Mouse (Mus musculus): ENCODE results near the gene Fem1a.
A peak's percentile ranks its signal among the peaks of the same experiment; 100 is the strongest.
"Not testable (repeated sequence)": the region's sequence is repeated elsewhere in the genome, so short reads cannot be mapped to it uniquely, and the experiment has no call there.

The Fem1a gene

DNA sequence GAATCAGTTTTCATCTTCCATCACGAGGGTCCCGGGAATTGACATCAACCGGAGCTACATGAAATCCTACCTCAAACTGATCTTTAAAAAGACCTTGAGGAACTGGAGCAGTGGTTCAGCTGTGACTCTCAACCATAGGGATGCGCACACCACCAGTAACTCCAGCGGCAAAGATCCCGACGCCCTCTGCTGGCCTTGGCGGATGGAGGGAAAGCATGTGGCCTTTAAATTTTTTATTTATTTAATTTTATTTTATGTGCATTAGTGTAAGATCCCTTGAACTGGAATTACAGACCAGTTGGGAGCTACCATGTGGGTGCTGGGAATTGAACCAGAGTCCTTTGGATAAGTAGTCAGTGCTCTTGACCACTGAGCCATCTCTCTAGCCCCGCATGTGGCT is 1.2 kb upstream of the Fem1a start:
- DNase-seq (ENCODE audit: low read depth, low spot score) = no peak

DNA sequence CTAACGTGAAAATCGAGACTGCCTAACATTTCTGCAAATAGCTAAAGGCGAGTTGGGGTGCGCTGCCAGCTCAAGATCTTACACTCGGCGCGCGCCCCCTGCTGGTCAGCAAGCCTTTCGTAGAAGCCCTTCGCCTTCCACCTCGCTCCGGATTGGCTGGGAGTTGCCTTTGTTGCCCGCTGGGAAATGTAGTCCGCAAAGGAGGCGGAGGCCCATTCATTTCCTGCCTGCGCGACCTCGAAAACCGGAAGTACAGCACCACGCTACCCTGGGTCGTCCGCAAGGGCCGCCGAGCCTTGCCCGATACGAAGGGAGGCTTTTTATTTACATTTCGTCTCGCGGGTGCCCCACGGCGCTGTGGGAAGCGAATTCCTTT is 759 bp upstream of the Fem1a start:
- peak; percentile 99 for DNase-seq (ENCODE audit: low read depth, low spot score)

DNA sequence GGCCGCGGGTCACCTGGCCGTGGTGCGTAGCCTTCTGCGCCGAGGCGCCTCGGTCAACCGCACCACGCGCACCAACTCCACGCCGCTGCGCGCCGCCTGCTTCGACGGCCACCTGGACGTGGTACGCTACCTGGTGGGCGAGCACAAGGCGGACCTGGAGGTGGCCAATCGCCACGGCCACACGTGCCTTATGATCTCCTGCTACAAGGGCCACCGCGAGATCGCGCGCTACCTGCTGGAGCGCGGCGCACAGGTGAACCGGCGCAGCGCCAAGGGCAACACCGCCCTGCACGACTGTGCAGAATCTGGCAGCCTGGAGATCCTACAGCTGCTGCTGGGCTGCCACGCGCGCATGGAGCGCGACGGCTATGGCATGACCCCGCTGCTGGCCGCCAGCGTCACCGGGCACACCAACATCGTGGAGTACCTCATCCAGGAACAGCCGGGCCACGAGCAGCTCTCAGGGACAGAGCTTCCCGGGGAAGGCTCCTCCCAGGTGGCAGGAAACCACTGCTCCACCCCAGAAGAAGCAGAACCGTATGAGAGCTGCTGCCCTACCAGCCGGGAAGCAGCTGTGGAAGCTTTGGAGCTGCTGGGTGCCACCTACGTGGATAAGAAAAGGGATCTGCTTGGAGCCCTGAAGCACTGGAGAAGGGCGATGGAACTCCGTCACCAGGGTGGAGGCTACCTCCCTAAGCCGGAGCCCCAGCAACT is 728 bp downstream of the Fem1a start:
- peak; percentile 52 for DNase-seq (ENCODE audit: low read depth, low spot score)

DNA sequence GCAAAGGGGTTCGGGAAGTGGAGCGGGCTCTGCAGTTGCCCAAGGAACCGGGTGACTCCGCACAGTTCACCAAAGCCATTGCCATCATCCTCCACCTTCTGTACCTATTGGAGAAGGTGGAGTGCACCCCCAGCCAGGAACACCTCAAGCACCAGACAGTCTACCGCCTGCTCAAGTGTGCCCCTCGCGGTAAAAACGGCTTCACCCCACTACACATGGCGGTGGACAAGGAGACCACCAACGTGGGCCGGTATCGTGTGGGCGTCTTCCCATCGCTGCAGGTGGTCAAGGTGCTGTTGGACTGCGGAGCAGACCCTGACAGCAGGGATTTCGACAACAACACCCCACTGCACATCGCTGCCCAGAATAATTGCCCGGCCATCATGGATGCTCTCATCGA is 1.7 kb downstream of the Fem1a start:
- DNase-seq (ENCODE audit: low read depth, low spot score) = not testable (repeated sequence)

DNA sequence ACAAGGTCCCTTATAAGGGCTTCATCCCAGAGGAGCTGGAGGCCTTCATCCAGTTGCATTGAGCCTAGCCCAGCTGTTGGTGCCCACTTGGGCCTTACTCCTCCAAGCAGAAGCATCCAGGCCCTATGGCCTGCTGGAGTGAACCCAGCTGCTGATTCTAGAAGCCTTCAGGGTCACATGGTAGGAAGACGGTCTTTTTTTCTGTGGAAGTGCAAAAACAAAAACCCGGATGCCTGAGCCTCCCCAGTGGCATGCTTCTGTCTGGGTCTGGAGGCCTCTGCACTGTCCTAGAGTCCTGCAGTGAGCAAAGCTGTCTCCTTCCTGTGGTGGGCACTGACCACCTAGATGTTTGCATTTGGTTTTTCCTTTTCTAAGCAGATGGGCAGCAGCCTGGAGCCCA is 2.2 kb downstream of the Fem1a start:
- not testable (repeated sequence) for DNase-seq (ENCODE audit: low read depth, low spot score)

DNA sequence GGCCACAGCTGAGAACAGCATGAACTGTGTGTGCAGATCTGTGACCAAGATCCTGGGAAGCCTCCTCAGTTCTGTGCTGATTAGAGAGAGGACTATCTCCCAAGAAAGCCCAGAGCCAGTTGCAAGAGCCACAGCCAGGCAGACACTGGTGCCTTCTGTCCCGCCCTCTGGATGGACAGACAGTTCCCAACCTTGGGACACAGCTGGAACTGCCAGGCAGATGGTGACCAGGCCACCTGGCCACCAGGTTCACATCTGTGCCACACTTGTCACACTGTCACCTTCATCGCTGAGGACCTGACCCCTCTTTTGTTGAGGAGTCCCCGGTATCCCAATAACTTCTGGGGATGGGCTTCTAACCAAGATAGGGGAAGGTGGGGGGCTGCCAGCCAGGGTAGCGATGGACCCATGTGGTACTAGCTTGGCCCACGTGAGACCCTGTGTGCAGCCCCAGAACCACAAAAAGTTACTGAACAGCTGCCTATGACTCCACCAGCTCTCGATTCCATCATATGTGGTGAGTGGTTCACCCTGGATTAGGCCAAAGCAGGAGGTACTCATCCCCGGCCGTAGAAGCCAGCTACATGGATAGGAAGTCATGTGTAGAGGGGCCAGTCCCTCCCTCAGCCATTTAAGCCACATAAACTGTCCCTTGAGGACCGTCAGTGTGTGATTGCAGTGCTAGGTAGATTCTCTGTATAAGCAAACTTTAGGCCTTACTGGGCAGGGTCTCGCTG is 2.9 kb downstream of the Fem1a start:
- no peak for DNase-seq (ENCODE audit: low read depth, low spot score)

DNA sequence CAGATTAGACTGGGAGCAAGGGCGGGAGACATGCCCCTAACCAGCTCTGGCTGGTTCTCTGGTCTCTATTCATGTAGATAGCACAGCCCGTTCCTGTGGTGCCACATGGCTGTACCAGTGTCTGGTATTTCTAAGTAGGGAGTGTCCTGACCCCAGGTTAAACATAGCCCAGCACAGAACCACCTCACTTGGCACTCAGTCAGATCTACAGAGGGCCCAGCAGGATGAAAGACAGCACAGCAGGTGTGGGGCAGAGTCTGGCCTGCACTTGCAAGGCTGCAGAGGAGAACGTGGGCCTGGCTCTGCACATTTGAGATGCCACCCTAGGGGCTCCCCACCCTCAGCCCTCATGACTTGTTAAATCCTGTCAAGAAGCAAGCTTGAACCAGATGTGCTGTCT is 4.6 kb downstream of the Fem1a start:
- peak; percentile 80 for DNase-seq (ENCODE audit: low read depth, low spot score)

DNA sequence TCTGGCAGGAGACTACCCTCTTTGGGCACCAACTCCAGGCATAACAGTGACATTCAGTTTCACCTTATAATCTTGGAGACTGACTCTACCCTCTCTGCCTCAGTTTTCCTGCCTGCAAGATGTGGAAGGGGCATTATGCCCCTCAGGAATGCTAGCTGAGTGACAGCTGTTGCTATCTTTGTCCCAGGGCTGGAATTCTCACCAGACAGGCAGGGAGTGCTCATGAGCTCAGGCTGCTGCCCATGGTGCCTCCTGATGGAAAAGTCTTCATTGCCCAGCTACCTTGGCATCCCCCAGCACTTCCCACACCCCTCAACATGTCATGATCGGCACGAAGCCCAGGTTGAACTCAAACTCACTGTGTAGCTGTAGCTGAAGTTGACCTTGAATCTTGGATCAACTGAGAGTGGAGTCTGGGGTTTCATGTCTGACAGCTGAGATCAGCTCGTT is 6.1 kb downstream of the Fem1a start:
- no peak for DNase-seq (ENCODE audit: low read depth, low spot score)

DNA sequence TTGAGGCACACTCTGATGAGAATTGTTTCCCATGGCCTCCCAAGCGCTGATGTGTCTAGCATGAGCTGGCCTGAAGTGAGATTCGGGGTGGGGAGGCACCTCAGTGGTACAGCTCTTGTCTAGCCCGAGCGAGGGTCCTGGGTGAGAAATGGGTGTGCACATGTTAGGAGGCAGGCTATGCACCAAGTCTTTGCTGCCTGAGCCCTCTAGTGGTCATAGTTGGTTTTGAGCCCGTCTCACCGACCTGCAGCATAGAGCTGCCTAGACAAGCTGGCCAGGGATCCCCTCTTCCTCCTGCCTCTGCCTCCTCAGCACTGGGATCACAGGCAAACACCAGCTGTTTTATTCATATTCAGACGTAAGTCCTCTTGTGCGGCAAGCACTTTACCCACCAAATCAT is 7.4 kb downstream of the Fem1a start:
- peak; percentile 92 for DNase-seq (ENCODE audit: low read depth, low spot score)

DNA sequence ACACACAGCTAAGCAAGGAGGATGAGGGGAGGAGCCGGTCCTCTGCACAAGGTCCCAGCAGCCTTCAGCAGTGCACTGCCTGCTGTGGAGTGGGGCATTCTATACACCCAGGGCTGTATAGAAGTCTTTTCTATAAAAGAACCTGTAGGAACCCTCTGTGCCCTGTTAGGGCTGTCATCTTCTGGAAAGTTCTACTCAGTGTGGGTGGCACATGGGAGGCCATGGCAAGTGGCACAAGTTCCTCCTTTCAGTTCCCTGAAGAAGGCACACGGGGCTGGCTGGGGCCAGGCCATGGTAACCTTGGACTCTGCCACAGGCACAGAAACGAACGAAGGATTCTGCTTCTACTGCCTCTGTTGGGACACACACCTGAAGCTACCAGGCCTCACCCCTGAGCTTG is 8.4 kb downstream of the Fem1a start:
- peak; percentile 84 for DNase-seq (ENCODE audit: low read depth, low spot score)

DNA sequence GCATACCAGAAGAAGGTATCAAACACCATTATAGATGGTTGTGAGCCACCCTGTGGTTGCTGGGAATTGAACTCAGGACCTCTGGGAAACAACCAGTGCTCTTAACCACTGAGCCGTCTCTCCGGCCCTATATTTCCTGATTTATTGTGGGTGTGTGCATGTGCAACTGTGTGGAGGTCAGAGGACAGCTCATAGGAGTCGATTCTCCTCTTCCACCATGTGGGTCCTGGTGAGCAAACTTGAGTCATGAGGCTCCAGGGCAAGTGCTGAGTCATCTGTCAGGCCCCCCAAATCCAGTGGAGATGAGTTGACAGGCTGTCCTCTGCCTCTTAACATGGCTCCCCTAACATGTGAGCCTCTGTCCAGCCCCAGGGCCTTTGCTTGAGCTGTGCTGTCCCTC is 9.3 kb downstream of the Fem1a start:
- no peak for DNase-seq (ENCODE audit: low read depth, low spot score)

DNA sequence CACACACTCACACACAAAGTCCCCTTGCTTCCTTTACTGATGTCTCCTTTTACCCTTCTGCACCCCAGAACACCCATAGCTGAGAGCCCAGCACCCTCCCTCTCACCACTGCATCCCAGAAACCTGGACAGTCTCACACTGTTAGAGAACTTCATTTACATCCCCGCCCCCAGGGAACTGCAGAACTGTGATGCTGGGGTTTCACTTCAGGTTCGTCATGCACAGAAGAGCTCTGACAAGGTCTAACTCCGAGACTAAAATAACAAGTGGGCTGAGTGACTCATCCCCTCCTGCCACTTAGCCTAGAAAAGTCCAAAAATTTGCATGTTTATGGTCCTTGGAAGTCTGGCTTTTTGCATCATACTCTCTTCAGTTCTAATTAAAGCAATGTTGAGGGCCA is 9.7 kb downstream of the Fem1a start:
- DNase-seq (ENCODE audit: low read depth, low spot score) = peak; percentile 93

DNA sequence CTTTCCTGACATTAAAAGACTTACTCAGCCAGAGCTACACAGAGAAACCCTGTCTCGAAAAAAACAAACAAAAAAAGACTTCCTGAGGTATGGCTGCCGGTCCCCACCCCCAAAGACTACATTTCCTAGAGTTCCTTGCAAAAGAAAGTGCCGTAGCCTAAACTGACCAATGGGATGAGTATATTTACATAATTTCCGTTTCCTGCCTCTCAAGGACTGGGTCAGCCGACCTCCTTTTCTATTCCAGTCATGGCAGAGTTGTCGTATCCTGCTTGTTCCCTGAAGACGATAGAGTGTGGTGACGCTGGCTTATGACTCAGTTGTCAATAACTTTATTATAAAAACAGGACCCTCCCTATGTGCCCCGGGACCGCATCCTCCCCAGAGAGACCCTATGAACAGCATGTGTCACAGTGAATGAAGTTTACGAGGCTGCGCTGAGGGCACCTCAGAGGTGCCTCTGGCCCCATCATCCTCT is 12.6 kb downstream of the Fem1a start:
- peak; percentile 85 for DNase-seq (ENCODE audit: low read depth, low spot score)

DNA sequence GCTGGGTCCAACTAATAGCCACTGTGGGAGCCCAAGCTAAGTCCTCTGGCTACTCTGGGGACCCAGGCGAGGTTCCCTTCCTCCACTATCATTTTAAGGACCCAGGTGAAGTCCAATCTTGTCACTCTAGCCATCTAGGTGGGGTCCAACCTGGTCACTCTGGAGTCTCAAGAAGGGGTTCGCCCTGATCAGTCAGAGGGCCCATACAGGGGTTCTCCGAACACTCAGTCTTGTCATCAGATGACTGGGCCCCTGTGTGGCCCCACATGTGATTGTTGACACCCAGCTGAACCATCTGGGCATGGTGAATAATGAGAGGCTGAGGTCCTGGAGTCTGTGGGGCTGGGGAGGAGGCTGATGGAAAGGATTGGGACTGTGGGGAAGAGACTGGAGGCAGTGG is 13.1 kb downstream of the Fem1a start:
- no peak for DNase-seq (ENCODE audit: low read depth, low spot score)

DNA sequence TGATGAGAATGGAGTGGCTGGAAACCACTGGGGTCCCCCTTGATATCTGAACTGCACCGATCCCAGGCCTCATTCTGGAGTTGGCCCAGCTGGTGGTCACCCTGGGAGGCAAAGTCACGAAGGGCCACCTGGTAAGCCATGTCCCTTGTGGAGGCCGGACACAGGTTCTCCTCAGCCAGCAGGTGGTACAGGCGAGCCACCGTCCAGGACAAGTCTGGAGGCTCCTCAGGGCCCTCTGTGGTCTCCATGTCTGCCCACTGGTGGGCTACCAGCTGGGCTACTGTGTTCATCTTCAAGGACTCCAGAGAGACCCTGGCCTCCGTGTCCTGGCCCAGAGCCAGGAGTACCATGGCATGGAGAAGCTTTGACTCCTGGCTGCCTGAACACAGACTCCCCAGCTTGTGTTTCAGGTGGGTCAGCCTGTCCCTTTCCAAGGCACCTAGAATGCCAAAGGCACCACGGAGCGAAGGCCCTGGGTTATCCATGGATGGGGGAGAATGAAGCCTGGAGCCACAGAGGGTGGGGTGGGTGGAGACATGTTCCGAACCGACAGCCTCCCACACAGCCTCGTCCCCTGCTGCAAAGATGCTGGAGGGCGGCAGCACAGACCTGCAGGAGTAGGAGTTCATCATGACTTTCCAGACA is 15.1 kb downstream of the Fem1a start:
- DNase-seq (ENCODE audit: low read depth, low spot score) = no peak

DNA sequence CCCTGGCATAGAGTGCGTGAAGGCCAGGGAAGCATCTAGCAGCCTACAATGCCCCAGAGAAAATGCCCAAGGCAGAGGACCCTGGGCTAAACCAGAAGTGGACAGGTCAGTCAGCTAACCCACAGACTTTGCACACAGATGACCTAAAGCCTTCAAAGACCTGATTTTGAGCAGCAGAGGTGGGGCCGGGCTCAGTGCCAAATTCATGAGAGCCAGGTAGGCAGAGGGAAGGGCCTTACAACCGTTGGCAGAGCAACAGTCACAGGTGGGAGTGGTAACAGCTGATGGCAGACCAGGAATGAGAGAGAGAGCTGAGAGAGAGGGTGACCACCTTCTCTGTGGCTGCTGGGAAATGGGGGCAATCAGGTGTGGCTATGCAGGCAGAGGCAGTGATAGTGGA is 16.0 kb downstream of the Fem1a start:
- DNase-seq (ENCODE audit: low read depth, low spot score) = no peak

DNA sequence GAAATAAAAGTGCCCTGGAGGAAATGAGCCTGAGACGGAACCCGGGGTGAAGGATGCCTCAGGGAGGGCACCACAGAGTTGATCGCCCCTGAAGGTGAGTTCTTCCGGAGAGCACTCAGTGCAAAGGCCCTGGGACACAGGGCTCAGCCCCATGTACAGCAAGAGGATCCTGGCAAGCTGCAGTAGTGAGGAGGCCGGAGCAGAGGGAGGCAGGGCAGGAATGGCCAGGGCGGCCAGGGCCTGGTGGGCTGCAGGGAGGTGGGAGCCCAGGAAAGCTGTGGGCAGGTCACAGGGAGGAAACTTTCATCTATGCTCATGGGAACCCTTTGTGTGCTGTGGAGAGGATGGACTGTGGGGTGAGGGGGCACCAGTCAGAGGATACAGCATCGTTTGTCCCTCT is 16.9 kb downstream of the Fem1a start:
- no peak for DNase-seq (ENCODE audit: low read depth, low spot score)

DNA sequence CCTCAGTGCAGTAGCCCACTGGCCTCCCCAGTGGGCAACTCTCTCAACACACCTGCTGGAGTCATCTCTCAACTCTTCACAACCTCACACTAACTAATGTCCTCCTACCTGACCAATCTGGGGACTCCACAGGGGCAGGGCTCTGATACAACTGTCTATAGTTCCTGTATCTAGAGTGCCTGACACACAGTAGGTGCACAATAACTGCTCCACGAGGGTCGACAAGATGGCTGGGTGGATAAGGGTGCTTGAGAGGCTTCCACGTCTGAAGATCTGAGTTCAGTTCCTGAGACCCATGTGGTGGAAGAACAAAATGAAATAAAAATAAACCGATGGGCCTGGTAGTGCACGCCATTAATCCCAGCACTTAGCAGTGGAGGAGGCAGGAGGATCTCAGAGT is 17.4 kb downstream of the Fem1a start:
- no peak for DNase-seq (ENCODE audit: low read depth, low spot score)

DNA sequence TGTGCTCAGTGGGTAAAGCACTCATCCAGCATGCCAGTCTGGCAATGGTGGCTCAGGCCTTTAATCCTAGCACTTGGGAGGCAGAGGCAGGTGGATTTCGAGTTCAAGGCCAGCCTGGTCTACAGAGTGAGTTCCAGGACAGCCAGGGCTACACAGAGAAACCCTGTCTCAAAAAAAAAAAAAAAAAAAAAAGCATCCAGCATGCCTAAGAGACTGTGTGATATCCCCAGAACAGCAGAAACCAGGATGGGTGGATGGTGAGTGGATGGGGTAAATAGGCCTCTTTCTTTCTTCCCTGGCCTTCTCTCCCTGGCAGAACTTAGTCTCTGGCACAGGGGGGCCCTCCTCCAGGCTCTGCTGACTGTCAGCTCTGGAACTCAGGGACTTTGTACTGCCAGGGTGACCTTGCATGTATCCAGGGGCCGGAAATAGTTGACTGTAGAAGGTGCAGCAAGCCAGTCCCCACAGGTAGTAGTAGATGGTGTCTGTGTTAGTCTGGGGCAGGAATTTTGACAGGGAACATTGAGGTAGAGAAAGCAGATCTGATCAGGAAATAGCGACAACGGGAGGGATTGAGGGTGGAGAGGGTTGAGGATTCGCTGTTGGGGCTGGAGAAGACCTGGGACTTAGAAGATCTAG is 19.4 kb downstream of the Fem1a start:
- DNase-seq (ENCODE audit: low read depth, low spot score) = peak; percentile 55

DNA sequence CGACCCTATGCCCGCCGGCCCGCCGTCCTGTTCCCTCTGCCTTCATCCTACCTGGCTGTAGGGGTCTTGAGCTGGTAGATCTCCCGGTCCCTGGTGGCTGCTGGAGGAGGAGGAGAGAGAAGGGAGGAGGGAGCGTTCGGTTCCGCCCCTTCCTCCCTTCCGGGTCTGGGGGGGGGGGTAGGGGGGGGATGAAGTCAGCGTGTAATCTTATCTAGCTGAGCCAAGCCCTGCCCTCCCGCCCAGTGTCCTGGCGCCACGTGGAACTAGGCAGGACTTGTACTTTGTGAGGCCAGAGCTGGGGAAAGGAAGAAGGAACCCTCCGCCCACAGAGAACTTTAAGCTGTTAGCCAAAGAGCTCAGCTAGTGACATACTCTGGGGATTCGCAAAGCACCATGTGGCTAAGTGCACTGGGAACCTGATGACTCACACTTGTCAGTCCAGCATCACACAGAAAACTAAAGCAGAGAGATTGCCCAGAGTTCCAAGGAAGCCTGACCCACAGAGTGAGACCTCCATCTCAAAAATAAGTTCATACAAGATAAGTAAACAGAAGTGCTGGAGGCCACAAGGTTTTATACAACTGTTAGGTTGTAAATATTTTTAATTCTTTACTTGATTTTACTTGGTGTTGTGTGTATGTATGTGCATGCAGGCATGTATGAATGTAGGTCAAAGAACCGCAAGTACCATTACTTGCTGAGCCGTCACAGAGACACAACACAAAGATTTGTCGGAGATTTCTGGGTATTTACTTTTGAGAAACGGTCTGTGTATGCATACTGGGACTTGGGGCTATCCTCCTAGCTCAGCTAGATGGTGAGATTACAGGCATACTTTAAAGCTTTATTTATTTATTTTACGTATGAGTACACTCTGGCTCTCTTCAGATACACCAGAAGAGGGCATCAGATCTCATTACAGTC is 20.3 kb downstream of the Fem1a start, which contains the start of gene Ticam1:
TSS of gene Ticam1 (minus strand) at position 144 of the 924 bp plus-strand sequence.
- peak; percentile 95 for DNase-seq (ENCODE audit: low read depth, low spot score)

DNA sequence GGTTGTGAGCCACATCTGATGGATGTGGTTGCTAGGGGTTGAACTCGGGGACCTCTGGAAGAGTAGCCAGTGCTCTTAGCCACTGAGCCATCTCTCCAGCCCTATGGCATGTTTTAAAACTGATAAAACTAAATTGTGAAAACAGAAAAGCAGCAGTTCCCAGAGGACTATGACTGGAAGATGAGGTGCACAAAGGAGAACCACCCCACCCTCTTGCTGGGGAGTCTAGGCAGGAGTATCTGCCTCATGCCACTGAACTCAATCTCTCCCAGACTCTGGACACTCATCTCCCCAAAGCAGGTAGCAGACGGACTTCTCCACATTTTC is 20.9 kb downstream of the Fem1a start:
- DNase-seq (ENCODE audit: low read depth, low spot score) = no peak

Data from A20 (cell line).